Mouse (Mus musculus) retina, postnatal 7 days (tissue): ENCODE results near the gene Epor.

Experiments
- DNase-seq: peaks from one replicate; pipeline ENCODE4 v3.0.0-alpha.2; 2012; ENCODE audit warnings: low read depth, low spot score

The Epor gene

GRCm38 (mm10) chr9:21909474-21910223 is 53.7 kb downstream of the Epor start:
- no peak for DNase-seq
